Mouse (Mus musculus) spleen, adult 18-20 months (tissue): ENCODE measurements at regions not wholly inside any gene's neighbourhood (a gene's known extent, or its start where the extent isn't known, plus 50 kb on each side); places are given as distances from the start of the nearest gene placed in this dataset.

ENCODE experiments used
- DNase-seq, 2 experiments: peaks; one replicate each; pipeline ENCODE4 v3.0.0; 2022; ENCODE audit warnings: mixed read lengths in 2 of 2

DNA sequence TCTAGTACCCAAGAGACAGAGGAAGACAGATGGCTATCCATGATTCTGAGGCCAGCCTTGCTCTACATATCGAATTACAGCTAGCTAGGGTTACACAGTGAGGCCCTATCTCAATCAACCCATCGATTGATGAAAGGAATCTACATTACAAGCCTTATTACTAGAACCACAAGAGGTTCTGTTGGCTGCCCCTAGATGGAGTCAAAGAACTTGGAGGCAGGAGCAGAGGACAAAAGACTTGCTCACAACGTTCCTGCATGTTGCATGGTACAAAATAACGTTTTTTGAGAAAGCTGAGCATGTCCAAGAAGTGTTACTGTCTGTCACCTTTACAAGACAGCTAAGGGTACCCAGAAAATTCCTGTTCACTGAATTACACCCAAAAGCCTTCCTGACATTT is 129.8 kb downstream of the Usp46 start:
- DNase-seq = no peak

DNA sequence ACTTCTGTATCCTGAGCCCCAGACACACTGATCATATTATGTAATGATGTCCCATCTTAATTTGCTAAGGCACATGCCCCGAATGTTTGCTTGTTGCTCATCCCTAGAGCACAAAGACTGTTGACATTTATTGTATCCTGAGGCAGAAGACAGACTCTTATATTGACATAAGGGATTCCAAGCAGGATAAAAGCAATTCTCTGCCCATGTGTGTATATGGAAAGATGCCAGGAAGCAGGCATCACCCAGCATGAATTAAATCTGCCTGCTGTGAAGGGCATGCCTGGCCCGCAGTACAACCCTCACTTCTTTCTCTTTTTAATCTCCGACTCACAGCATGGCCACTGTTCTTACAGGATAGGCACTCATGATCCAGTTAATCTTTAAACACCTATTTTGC is 125.3 kb downstream of the Usp46 start:
- no peak for DNase-seq

DNA sequence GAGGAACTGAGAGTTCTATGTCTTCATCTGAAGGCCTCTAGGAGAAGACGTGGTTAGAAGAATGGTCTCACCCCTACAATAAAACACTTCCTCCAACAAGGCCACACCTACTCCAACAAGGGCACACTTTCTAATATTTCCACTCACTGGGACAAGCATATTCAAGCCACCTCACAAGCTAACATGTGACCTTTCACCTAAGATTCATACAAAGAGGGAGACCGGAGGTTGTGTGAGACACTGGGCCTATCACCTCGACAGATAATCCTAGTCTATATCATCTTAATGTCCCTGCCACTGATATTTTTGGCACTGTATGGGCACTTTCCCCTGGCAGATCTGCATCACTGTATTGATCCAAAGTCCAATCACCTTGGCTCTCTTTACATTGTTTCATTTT is 122.6 kb downstream of the Usp46 start:
- no peak for DNase-seq

DNA sequence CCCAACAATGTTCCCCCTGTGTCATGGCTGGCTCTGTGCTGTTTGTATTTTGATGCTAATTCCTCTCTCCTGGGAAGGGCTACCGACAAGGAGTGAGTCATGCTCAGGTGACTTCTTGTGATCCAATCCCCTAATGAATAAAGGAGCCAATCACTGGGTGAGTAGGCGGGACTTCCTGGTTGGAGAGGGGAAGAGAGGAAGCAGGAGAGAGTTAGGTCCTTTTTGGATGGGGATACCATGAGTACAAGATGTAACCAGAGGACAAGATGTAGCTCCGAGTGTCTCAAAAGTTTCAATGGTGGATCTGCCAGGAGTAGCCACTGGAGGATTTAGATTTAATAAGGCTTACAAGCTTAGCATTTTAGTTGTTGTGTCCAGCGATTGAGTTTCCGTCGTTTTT is 122.1 kb downstream of the Usp46 start:
- DNase-seq = no peak

DNA sequence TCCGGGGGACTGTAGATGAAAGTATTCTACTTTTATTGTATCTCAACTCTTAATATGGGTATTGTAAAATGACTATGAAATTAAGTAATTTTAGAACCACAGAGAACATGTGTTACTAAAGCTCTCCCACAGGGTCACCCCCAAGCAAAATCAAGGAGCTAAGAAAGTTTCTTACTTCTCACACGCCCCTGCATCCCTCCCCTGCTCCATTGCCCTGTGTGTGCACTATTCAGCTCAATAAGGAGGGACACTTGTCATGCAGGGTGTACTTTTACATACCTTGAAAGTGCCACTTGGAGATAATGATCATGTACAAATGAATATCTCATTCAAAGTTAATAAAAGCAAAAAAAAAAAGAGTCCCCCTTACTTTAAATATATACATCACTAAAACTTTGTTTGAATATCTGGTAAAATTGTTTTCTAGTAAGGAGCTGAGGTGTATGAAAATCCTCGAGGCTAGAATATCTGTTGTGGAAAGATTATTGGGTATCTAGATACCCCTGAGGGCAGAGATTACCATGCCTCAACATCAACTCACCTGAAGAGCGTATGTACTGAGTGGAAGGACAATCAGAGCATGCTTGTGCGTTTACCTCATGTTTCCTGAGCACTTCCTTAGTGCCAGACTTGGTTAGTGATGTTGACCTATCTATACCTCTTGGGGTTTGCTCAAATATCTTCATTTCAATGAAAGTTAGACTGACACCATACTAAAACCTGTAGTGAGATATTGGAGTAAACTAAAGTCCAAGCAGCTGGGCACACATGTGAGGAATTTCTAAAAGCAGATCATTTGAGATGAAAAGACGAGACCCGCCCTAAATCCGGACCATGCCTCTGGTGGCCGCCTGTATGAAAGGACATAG is 120.0 kb downstream of the Usp46 start:
- DNase-seq = no peak
